Mouse (Mus musculus): ENCODE data around the gene Capn12. TPM values are rescaled to one million over a fixed set of nuclear protein-coding genes. Genes with fewer than 3 reads are reported as not detected.

Gene Capn12
- polyA plus RNA-seq (2014; fragmentation: Nextera tagmentation; extraction: Ambion mirVana): 0.67 and 1.1 TPM in 2 replicates

DNA sequence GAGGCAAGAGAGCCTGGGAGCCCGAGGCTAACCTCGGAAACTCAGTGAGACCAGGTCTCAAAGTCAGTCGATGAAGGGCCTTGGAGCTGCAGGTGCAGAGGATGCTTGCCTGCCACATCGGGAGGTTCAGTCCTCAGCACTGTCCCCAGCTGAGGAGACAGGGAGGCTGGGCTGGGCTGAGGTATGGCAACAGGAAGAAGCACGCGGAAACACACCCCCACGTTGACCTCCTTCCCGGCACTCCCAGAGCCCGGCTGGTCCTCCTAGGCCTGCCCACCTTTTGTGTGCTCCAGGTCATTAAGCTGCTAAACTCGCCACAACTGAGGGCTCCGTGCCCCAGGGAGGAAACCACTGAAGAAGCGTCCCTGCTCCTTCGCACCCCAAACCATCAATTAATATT is at the start of gene Capn12:
Gene Capn12 (plus strand): TSS at position 224 of the 400 bp plus-strand sequence.
- H3K4me1 ChIP-seq (ENCODE audit: control insufficient read depth, insufficient read depth, low read length): no peaks in the 10 kb centered on the region
- no peak for ATAC-seq (ENCODE audit: insufficient number of reproducible peaks, insufficient read depth, low FRiP score, low read depth)
- no peak within 1 kb of the TSS for H3K4me3 ChIP-seq (ENCODE audit: low read depth, low read length)
- no peaks in the 10 kb centered on the region for H3K27me3 ChIP-seq (ENCODE audit: control insufficient read depth, insufficient read depth, low read length)
- no peaks in the 10 kb centered on the region for H3K9me3 ChIP-seq (ENCODE audit: control insufficient read depth, low read depth, low read length)
- H3K27ac ChIP-seq (ENCODE audit: low read length): no peak within 1 kb of the TSS
- 43% methylated on average over 13 of the region's 13 CpGs for WGBS
- no peak within 1 kb of the TSS for H3K9ac ChIP-seq (replicated peaks; ENCODE audit: low read depth, low read length)
- no peaks in the 10 kb centered on the region for H3K36me3 ChIP-seq (ENCODE audit: control insufficient read depth, insufficient read depth, low read length)
- no peak within 1 kb of the TSS for H3K4me2 ChIP-seq (replicated peaks; ENCODE audit: low read depth, low read length)

DNA sequence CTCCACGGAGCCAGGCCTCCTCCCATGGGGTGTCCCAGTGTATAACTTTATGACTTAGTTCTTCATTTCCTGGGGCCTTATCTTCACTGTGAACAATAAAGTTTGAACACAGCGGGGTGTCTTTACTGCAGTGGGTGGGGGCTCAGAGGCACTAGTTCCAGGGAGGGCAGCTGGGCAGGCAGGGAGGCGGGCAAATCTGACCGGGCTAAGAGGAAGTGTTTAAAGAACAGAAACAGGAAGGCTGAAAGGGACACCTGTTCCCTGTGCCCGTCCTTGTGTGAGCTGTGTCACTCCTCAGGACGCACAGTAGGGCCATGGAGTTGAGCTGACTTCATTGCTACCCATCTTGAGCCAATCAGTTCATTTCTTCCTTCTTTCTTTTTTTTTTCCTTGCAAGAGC is 49.1 kb upstream of the Capn12 start:
- WGBS: 61% methylated on average over 6 of the region's 6 CpGs
- Histone ChIP-seq H3K4me2 (replicated peaks; ENCODE audit: low read depth, low read length) (no peak overlapping the region), H3K4me1 (ENCODE audit: control insufficient read depth, insufficient read depth, low read length) (no peaks in the 10 kb centered on the region), H3K9ac (replicated peaks; ENCODE audit: low read depth, low read length) (no peak overlapping the region), H3K9me3 (ENCODE audit: control insufficient read depth, low read depth, low read length) (no peaks in the 10 kb centered on the region), H3K4me3 (ENCODE audit: low read depth, low read length) (no peak overlapping the region), H3K27me3 (ENCODE audit: control insufficient read depth, insufficient read depth, low read length) (no peaks in the 10 kb centered on the region), H3K27ac (ENCODE audit: low read length) (peak overlapping the region; percentile 39; the same call in 1 of the 2 replicates), H3K36me3 (ENCODE audit: control insufficient read depth, insufficient read depth, low read length) (peaks cover 16% of the 10 kb centered on the region)
- ATAC-seq (ENCODE audit: insufficient number of reproducible peaks, insufficient read depth, low FRiP score, low read depth): no peak

DNA sequence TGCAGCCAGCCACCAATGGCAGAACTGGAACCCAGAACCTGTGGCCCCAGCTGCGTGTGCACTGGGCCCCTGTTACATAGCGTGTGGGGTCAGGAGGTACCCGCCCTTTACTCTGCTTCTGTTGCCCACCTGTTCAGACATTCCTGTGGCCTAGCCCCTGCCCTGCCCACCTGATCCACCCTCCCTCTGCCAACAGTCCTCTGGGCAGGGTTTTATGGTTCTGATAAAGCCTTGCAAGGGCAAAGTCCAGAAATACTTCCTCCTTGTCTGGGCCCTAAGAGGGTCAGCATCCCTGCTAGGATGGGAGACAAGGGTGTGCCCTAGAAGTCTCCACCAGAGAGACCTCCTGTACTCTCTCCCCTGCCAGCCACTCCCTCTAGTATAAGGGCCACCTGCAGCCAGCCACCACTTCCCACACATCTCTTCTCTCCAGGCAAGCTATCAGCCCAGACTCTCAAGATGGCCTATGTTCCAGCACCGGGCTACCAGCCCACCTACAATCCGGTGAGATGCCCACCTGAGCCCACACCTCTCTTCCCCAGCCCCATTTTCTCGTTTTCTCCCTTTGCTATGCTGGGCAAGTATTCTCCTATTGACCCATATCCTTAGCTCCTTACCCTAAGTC is 47.4 kb upstream of the Capn12 start, which contains the start of gene Lgals4:
Gene Lgals4 (plus strand): TSS at position 132 of the 625 bp plus-strand sequence.
- Histone ChIP-seq H3K27me3 (ENCODE audit: control insufficient read depth, insufficient read depth, low read length) (no peaks in the 10 kb centered on the region), H3K9ac (replicated peaks; ENCODE audit: low read depth, low read length) (no peak within 1 kb of the TSS), H3K4me1 (ENCODE audit: control insufficient read depth, insufficient read depth, low read length) (no peaks in the 10 kb centered on the region), H3K36me3 (ENCODE audit: control insufficient read depth, insufficient read depth, low read length) (peaks cover 16% of the 10 kb centered on the region), H3K9me3 (ENCODE audit: control insufficient read depth, low read depth, low read length) (no peaks in the 10 kb centered on the region), H3K4me2 (replicated peaks; ENCODE audit: low read depth, low read length) (peak within 1 kb of the TSS; percentile 10; the same call in 1 of the 2 replicates), H3K4me3 (ENCODE audit: low read depth, low read length) (no peak within 1 kb of the TSS; the same call in 1 of the 2 replicates), H3K27ac (ENCODE audit: low read length) (peak within 1 kb of the TSS; percentile 53; the same call in 1 of the 2 replicates)
- peak; percentile 81 for ATAC-seq (ENCODE audit: insufficient number of reproducible peaks, insufficient read depth, low FRiP score, low read depth)
- WGBS: 77% methylated on average over 6 of the region's 6 CpGs

GRCm38 (mm10) chr7:28836936-28837335 is 44.3 kb upstream of the Capn12 start:
- Histone ChIP-seq H3K4me1 (ENCODE audit: control insufficient read depth, insufficient read depth, low read length) (no peaks in the 10 kb centered on the region), H3K4me2 (replicated peaks; ENCODE audit: low read depth, low read length) (no peak overlapping the region), H3K27ac (ENCODE audit: low read length) (no peak overlapping the region), H3K4me3 (ENCODE audit: low read depth, low read length) (no peak overlapping the region), H3K27me3 (ENCODE audit: control insufficient read depth, insufficient read depth, low read length) (no peaks in the 10 kb centered on the region), H3K9me3 (ENCODE audit: control insufficient read depth, low read depth, low read length) (no peaks in the 10 kb centered on the region), H3K36me3 (ENCODE audit: control insufficient read depth, insufficient read depth, low read length) (no peaks in the 10 kb centered on the region), H3K9ac (replicated peaks; ENCODE audit: low read depth, low read length) (no peak overlapping the region)
- 79% methylated on average over 5 of the region's 5 CpGs for WGBS
- no peak for ATAC-seq (ENCODE audit: insufficient number of reproducible peaks, insufficient read depth, low FRiP score, low read depth)

DNA sequence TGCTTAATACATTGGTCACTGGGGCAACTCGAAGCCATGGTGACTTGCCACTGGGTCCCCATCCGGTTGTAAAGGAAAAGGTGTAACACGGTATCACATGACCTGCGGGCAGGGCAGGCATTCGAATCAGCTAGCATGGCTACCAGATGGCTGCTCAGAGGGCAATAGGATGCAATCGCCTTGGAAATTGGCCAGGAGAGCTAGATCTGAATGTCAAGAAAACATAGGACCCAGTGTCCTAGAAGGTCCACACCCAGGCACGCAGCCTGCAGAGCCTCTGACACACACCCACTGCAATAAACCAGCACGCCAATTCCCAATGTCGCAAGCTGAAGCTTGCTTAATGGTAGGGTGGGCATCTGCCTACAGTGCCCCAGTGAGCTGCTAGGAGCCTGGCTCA is 42.9 kb upstream of the Capn12 start:
- Histone ChIP-seq H3K4me3 (ENCODE audit: low read depth, low read length) (no peak overlapping the region), H3K4me2 (replicated peaks; ENCODE audit: low read depth, low read length) (no peak overlapping the region), H3K9me3 (ENCODE audit: control insufficient read depth, low read depth, low read length) (no peaks in the 10 kb centered on the region), H3K9ac (replicated peaks; ENCODE audit: low read depth, low read length) (no peak overlapping the region), H3K36me3 (ENCODE audit: control insufficient read depth, insufficient read depth, low read length) (no peaks in the 10 kb centered on the region), H3K27me3 (ENCODE audit: control insufficient read depth, insufficient read depth, low read length) (no peaks in the 10 kb centered on the region), H3K4me1 (ENCODE audit: control insufficient read depth, insufficient read depth, low read length) (no peaks in the 10 kb centered on the region), H3K27ac (ENCODE audit: low read length) (no peak overlapping the region)
- WGBS: 76% methylated on average over 9 of the region's 9 CpGs
- no peak for ATAC-seq (ENCODE audit: insufficient number of reproducible peaks, insufficient read depth, low FRiP score, low read depth)

GRCm38 (mm10) chr7:28847273-28847672 is 33.9 kb upstream of the Capn12 start:
- WGBS: 80% methylated on average over 1 of the region's 1 CpGs
- Histone ChIP-seq H3K36me3 (ENCODE audit: control insufficient read depth, insufficient read depth, low read length) (no peaks in the 10 kb centered on the region), H3K27me3 (ENCODE audit: control insufficient read depth, insufficient read depth, low read length) (no peaks in the 10 kb centered on the region), H3K9me3 (ENCODE audit: control insufficient read depth, low read depth, low read length) (no peaks in the 10 kb centered on the region), H3K4me2 (replicated peaks; ENCODE audit: low read depth, low read length) (no peak overlapping the region), H3K27ac (ENCODE audit: low read length) (no peak overlapping the region), H3K9ac (replicated peaks; ENCODE audit: low read depth, low read length) (no peak overlapping the region), H3K4me1 (ENCODE audit: control insufficient read depth, insufficient read depth, low read length) (no peaks in the 10 kb centered on the region), H3K4me3 (ENCODE audit: low read depth, low read length) (no peak overlapping the region)
- no peak for ATAC-seq (ENCODE audit: insufficient number of reproducible peaks, insufficient read depth, low FRiP score, low read depth)

GRCm38 (mm10) chr7:28849700-28850236 is 31.5 kb upstream of the Capn12 start:
- Histone ChIP-seq H3K4me3 (ENCODE audit: low read depth, low read length) (no peak overlapping the region), H3K27ac (ENCODE audit: low read length) (peak overlapping the region; percentile 15; the same call in 1 of the 2 replicates), H3K36me3 (ENCODE audit: control insufficient read depth, insufficient read depth, low read length) (no peaks in the 10 kb centered on the region), H3K4me2 (replicated peaks; ENCODE audit: low read depth, low read length) (no peak overlapping the region), H3K4me1 (ENCODE audit: control insufficient read depth, insufficient read depth, low read length) (no peaks in the 10 kb centered on the region), H3K27me3 (ENCODE audit: control insufficient read depth, insufficient read depth, low read length) (no peaks in the 10 kb centered on the region), H3K9me3 (ENCODE audit: control insufficient read depth, low read depth, low read length) (no peaks in the 10 kb centered on the region), H3K9ac (replicated peaks; ENCODE audit: low read depth, low read length) (no peak overlapping the region)
- peak; percentile 83 for ATAC-seq (ENCODE audit: insufficient number of reproducible peaks, insufficient read depth, low FRiP score, low read depth)
- WGBS: 37% methylated on average over 1 of the region's 1 CpGs

DNA sequence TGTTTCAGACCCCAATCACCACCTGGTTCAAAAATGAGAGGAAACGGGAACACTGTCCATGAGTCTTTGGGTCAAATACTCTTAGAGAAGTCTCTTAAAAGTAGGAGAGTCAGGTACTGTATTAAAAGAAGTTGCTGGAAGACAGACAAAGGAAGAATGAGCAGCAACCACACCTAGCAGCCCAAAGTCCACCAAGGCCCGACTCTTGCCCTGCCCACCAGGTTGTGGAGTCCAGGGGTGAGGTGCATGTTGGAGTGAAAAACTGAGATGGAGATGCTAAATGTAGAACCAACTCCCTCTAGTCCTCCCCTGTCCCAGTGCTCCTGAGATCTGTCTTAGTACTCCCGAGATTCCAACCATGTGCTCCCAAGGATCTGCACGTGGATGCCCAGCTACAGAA is 30.6 kb upstream of the Capn12 start:
- ATAC-seq (ENCODE audit: insufficient number of reproducible peaks, insufficient read depth, low FRiP score, low read depth): no peak
- no peak overlapping the region for H3K4me3 ChIP-seq (ENCODE audit: low read depth, low read length)
- H3K4me2 ChIP-seq (replicated peaks; ENCODE audit: low read depth, low read length): no peak overlapping the region
- H3K9me3 ChIP-seq (ENCODE audit: control insufficient read depth, low read depth, low read length): no peaks in the 10 kb centered on the region
- 77% methylated on average over 4 of the region's 4 CpGs for WGBS
- no peaks in the 10 kb centered on the region for H3K27me3 ChIP-seq (ENCODE audit: control insufficient read depth, insufficient read depth, low read length)
- peak overlapping the region; percentile 3; the same call in 1 of the 2 replicates for H3K27ac ChIP-seq (ENCODE audit: low read length)
- H3K4me1 ChIP-seq (ENCODE audit: control insufficient read depth, insufficient read depth, low read length): no peaks in the 10 kb centered on the region
- no peak overlapping the region for H3K9ac ChIP-seq (replicated peaks; ENCODE audit: low read depth, low read length)
- H3K36me3 ChIP-seq (ENCODE audit: control insufficient read depth, insufficient read depth, low read length): no peaks in the 10 kb centered on the region
